Mouse (Mus musculus): ENCODE results near the gene Auts2. TPM values are rescaled to one million over a fixed set of nuclear protein-coding genes. Genes with fewer than 3 reads are reported as not detected.

Gene Auts2
- total RNA-seq, 2 experiments from 2014 or later = 101 to 109 TPM

DNA sequence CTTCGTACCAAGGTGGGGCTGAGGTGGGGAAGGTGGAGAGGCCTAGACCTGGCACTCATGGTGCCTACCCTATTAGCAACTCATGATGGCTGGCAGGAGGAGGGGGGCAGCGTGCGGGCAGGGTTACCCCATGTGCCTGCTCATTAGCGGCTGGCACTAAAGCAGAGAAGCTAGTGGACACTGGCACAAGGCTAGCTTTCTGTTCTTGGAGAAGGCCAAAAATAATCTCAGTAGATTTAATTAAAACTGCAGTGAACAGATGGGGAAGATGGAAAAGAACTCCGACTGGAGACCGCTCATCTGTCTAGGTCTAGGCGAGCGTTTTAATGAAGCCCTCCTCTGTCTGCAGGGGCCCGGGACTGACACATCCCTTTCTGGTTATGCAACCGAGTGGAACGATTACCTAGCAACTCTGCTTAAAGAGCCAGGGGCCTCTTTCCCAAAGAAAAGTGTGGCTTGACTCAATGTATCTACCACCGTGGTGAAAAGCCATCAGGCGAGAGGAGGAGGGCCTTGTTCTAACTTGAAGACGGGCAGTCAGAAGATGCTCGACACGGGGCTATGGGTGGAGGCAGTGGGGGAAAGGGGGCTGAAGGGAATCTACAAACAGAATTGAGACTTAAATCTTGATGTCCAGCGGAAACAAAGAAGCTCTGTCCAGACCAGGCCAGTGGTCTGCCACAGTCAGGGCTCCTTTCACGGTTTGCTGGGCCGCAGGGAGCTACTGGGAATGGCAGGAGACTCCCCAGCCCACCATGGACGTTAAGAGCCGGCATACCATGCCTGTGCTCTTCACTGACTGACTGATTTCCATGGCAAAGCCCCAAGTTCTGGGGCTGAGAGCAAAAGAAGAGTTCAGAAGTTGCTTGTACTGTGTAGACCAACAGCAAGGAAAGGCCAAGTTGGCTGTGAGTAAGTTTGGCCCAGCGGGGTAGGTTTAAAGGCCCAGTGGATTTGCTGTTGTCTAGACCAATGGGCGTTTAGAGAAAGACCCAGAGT is 899.7 kb downstream of the Auts2 start:
- peak; percentile 38 to 61 for DNase-seq (ENCODE audit: low spot score in 2 of 2)

DNA sequence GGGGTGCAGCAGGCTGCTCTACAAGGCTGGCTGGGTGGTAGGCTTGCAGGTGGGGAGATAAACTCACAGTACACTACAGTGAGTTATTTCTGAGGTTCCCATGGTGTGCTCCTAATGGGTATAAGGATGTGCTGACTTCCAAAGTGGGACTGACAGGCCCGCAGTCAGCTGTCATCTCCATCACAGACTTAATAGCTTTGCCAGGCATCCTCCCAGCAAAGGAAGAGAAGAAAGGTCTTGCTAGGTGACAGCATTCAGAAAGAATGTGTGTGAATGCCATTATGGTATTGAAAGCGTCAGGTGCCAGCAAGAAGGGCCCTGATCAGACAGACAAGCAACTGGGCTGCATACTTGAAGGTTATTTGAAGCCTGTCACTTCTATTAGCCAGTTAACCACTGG is 900.4 kb downstream of the Auts2 start:
- no peak for DNase-seq (ENCODE audit: low spot score in 2 of 2)

DNA sequence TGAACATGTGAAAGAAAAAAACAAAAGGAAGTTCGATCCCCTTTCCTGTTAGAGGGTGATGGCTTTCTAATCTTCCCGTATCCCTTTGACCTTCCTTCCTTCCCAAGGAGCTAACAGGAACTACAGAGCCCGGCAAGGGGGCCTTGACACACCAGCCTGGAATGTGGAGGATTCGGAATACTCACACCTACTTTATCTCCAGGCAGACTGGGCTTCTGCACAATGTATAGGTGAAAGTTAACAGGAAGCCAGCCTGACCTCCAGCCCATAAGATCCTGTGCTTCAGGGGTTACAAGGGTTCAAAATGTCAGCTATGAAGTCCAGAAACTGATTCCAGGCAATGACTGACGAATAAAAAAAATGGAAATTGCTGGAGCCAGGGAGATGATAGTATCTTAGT is 906.7 kb downstream of the Auts2 start:
- no peak for DNase-seq (ENCODE audit: low spot score in 2 of 2)

DNA sequence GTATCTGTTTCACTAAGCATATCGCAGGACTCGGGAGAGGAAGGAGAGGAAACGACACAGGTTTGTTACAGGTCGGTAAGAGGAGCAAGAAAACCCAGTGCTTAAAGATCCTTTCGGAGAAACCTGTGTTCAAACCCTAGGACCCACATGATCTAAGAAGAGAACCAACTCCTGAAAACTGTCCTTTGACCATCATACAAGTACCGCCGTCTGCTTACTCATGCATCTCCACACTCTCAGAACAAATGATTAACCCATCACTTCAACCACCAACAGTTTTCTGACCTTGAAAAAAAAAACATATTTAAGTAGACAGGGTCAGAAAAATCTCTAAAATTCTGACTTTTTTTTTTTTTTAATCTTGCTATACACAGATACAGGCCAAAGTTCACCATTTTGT is 908.4 kb downstream of the Auts2 start:
- DNase-seq (ENCODE audit: low spot score in 2 of 2) = no peak

DNA sequence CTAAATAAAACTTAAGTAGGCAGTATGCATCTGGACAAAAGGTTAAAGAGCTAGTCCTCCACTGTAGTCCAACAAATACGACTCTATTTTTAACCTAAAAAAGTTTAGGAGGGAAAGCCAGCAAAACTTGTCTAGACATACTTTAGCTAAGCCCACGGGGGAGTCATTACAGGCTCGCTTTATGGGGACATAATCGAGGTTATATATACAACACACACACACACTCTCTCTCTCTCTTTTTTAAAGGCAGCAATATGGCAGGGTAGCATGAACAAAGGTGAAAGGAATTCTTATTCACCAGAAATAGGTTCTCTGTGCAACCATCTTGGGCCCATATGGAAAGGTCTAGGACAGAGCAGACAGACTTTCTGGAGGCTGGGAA is 911.2 kb downstream of the Auts2 start:
- DNase-seq (ENCODE audit: low spot score in 2 of 2) = no peak

DNA sequence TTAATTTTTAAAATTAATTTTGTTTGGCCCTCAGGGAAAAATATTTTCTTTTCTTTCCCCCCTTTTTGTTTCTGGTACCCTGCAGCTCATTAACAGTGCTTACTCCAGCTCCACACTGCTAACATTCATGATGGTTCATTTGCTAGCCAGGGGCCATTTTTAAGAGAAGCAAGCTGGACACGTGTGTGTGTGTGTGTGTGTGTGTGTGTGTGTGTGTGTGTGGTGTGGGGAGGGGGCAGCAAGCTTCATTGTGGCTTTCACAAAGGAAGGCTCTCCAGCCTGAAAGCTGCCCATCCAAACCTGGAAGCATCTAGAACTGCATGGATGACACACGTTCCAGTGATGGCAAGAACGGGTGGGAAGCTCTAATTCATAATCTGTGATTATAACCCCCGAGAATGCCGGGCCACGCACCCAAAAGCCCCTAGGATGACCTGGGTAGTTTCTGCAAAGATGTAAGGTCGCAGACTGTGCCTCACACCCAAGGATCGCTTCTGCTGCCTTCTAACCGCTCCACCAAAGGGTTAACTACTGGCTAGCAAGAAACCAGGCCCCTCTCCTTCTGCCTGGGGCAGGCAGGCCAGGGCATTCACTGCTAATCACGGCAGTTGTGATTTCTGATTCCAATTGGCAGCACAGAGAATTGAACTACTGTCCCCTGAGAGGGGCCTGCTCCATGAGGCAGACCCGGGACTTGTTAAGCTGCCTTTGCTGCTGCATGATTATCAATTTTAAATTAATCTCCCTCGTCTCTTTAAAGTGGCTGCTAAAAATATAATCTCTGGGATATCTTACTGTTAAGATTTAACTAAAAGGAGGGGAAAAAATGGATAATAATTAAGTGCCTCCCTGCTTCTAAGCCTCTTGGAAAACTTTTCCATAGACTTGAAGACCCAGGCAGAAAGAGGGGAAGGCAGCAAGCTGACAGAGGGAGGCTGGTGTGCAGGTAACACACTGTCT is 911.8 kb downstream of the Auts2 start:
- DNase-seq (ENCODE audit: low spot score in 2 of 2) = no peak

DNA sequence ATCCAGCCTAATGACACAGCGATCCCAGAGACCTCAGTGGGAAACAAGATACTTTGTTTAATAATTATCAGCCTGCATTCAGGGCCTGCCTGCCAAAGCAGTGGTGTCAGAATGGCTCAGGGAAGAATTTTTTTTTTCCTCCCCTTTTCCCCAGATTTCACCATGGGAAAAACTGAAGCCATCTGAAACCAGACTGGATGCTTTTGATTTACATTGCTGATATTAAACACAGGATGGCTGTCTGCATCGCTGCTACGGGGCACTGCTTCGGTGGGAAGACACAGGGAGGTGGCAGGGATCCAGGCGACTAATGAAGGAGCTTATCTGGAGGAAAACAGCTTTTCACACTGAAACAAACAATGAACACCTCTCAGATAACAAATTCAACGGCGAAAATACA is 912.6 kb downstream of the Auts2 start:
- DNase-seq (ENCODE audit: low spot score in 2 of 2) = no peak

DNA sequence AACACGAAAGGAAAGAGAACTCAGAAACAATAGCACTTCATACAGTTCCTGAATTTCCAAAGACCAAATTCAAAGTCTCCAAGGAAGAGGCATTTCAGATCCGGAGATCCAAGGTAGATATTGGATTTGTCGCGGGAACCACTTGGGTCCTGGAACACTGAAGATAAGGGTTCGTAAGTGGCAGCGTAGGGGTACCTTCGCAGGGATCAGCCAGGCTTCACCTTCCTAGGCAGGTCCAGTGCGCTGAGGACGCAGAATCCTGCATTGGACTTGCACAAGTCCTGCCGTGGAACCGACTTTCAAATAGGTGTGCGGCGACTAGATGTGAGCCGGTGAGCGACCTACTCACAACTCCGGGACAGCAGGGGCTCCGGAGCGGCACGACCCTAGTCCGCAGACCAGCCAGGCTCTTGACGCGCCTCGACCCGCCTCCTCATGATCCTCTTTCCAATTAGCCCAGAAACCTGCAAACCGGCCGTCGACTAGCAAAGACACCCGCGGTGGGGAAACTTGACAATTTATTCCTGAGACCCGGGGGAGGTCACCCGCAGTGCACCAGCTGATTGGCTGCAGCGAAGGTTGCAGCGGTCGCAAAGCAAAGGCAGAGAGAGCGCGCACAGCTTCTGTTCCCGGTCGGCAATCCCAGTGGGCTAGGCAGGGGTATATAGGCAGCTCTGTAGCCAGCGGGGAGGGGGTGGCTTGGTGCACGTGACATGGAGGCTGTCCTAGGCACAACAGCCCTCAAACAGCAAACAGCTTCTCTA is 926.8 kb downstream of the Auts2 start:
- peak; percentile 29 to 41 for DNase-seq (ENCODE audit: low spot score in 2 of 2)

DNA sequence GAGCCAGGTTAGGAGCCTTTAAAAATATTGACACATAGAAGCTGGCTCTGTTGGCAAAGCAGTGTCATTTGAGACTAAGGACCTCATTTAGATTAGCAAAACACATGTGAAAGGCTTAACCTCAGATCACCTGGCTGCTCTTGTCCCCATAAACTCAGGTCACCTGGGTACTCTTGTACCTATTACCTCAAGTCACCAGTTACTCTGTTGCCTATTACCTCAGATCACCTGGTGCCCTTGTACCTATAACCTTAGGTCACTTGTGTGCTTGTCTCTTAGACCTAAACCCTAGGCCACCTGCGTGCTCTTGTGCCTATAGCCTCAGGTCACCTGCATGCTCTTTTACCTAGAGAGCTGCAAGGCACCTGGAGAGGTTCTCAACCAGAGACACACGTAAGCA is 928.9 kb downstream of the Auts2 start:
- DNase-seq (ENCODE audit: low spot score in 2 of 2) = no peak

DNA sequence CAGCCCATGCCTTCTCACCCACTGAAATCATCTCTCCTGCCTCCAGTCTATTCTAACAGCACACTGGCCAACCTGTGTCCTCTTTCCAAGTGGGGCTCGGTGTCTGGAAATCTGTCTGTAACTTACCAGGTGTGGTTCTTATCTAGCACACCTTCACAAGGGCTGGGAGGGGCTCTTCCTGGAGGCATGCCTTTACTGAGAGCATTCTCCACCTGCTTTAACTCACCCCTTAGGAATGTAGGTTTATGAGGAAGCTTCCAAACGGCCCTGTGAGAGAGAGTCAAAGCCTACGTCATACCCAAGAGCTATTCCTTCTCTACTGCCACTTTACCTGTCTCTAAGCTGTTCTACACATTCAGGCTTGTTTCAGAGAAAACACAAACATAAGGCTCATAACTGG is 929.8 kb downstream of the Auts2 start:
- no peak for DNase-seq (ENCODE audit: low spot score in 2 of 2)

DNA sequence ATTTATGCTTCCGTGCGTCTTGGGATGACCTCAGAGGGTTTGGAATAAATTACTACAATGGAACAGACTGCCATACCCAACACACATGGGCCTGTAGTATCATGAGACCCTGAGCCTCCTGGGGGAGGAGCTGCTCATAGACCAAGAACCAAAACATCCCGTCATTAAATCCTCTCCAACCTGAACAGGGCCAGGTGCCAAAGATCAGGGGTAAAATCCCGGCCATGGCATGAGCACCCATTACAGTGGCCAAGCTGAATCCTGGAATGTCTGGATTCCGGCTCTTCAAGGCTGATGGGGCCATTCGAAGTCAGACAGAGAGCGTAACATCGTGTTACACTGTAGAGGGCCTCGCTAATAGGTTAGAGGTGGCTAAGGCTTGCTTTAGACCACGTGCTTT is 932.4 kb downstream of the Auts2 start:
- DNase-seq (ENCODE audit: low spot score in 2 of 2) = no peak

DNA sequence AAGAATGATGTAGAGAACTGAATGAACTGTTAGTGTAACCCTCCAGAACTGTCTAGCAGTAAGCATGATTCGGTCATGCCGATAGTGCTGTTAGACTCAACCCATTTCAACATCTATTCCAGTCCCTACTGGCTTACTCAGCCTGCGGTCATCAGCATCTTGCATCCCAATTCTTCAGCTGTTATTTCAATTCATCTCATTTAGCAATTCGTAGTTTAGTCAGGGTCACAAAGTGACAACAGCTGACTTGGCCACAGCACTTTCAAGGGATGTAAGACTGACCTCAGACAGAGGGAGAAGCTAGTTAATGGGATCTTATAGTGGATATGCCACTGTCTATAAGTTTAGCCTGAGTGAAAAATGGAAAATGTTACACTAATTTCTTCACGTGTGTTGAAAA is 936.4 kb downstream of the Auts2 start:
- DNase-seq (ENCODE audit: low spot score in 2 of 2) = no peak

DNA sequence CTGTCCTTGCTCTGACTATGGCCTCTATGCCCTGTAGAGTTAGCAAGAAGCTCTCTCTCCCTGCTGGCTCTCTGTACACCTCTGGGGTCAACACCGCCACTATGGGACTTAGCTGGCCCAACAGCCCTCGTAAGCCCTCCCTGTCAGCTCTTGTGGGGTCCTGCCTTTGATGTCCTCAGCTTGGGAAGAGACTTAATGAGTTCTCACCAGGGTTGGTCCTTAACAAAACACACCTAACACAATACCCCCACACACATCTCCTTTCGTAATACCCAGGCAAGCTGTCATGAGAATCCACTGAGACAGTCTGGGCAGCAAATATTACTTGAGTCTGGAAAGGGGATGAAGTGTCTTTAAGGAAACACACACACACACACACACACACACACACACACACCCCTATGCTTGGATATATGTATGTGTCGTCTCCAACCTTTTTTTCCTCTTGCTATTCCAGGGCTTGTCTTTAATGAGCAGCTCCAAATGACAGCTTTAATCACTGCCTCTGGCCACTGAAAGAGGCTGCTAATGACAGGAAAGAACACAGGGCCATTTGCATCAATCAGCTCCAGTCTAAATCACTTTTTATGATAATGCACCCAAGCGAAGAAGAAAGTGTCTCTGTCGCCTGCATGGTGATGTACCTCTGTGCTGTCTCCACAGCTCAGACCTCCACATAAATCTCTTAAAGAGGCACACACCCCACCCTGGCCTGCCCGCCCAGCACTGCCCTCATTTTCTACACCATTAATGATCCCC is 941.0 kb downstream of the Auts2 start:
- no peak for DNase-seq (ENCODE audit: low spot score in 2 of 2)

DNA sequence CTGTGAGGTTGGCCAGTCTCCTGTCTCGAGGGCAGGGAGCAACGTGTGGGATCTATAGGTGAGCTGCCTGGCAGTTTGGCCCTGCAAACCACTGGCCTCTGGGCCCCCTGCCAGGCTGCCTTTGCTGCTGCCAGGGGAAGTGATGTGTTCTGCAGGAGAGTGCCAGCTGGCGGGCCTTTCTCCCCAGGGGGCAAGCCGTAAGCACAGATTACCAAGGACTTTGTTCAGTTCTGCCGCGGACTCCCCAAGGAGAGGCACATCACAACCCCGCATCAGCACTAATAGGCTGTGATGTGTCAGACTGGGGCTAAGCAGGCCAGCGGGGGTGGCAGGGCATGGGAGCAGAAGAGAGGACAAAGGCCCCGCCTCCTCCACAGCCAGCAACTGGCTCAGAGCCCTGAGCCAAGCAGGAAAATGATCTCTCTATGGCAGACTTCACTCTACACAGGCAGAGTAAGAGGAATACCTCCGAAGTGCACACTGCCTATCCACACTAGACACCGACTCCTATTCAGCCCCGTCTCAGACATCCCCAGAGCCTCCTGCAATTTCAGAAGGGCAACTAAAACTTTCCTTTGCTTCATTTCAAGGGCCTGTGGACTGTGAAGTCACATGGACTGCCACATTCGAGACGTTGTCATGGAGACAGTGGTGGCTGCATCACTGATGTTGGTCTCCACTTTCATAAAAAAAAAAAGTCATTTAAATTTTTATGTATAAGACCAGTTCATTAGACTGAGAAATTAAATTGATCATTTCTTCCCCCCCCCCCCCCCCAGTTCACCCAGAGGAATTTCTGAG is 942.6 kb downstream of the Auts2 start:
- peak; percentile 32 to 53 for DNase-seq (ENCODE audit: low spot score in 2 of 2)

DNA sequence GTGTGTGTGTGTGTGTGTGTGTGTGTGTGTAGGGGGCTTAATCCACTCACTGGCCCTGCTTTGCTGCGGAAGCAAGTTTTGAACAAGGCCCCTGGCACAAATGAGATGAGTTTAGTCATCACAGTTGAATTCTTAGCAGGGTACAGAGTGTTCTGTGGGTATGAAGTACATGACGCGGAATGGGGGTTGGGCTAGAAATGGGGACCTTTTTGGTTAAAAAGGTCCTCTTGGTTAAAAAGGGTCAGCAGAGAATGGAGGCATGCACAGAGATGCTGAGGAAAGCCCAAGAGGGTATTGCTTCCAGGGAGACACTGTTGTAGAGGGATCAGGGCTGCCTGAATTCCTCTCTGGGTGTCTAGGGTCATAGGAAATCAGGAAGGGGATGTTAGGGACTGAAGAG is 945.6 kb downstream of the Auts2 start:
- no peak for DNase-seq (ENCODE audit: low spot score in 2 of 2)

DNA sequence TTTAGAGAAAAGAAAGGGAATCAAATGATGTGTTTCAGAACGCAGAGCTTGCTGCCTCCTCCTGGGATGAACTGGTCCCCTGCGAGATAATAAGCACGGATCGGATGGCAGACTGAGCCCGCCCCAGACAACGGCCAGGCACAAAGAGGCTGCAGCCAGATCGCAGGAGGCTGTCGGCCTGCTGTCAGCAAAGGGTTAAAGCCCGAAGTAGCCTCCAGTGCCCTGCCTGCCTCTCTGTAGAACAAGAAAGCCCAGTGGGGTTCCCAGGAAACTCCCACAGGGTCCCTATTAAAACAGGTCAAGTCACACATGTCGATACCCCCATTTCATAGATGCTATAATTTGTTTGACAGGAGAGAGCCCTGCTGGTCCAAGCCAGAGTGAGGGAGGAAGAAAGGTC is 946.6 kb downstream of the Auts2 start:
- no peak for DNase-seq (ENCODE audit: low spot score in 2 of 2)

DNA sequence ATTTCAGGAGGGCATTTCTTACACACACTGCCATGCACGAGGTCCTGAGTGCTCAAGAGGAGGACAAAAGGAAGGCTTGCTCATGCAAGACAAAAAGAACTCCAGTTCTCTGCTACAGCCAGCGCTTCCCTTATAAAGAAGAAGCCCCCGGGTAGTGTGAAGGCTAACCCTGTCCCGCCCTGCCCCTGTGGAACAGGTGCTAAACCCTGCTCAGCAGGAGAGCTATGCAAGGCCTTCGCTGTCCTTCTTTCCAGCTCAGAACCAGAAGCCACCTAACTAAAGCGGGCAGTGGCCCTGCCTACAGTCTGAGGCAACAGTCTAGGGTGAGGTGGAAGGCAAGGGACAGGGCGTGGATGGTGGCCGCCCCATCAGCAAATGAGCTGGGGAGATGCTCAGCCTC is 947.4 kb downstream of the Auts2 start:
- DNase-seq (ENCODE audit: low spot score in 2 of 2) = no peak

DNA sequence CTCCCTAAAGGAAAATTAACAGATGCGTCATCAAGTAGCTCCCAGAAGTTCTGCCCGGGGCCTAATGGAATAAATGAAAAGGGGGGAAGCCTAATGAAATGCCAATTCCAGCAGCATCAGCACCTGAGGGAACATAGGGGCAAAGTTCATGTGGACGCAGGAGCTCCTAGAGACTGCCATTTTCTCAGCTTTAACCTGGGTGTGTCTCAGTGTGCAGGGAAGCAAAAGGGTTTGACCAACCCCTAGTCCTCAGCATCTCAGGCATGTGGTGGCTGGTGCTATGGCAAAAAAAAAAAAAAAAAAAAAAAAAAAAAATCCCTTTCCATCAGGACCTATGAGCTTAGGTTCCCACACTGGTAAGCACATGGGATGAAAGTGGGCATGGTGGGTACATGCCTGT is 948.5 kb downstream of the Auts2 start:
- DNase-seq (ENCODE audit: low spot score in 2 of 2) = no peak

DNA sequence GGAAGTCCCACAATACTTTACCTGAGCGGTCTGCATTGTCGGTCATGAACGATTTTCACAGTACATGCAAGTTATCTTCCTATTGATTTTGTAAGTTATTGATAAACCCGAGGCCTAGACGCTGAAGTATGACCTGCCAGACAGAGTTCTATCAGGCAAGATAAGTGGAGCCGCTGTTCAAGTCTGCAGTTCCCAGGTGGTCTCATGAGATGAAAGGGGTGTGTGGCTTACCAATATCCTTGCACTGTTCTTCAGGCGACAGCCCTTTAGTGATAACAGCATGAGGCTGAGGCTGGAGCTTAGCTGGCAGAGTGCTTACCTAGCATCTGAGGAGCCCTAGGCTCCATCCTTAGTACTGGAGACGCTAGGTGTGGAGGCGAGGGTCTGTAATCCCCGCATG is 949.9 kb downstream of the Auts2 start:
- no peak for DNase-seq (ENCODE audit: low spot score in 2 of 2)

All from left cerebral cortex, adult 18-20 months (tissue).